Mouse (Mus musculus) limb, embryonic 11.5 days (tissue): Measurements from ENCODE around the gene AU022252. TPM values are rescaled to one million over a fixed set of nuclear protein-coding genes. Genes with fewer than 3 reads are reported as not detected.

ENCODE experiments used
- ATAC-seq: fragments of 200-750 bp; cut with Nextera tagmentation; 2 replicates; pipeline ENCODE4 v1.8.0; 2017; ENCODE audit warnings: low read depth; ENCODE audit not compliant: insufficient number of reproducible peaks, low FRiP score, low TSS enrichment
- DNase-seq: peaks from one replicate; pipeline ENCODE4 v3.0.0-alpha.2; 2015; ENCODE audit warnings: low spot score
- H3K27ac ChIP-seq: fragments of 300-500 bp; sonication (generic); replicated peaks from 2 replicates; pipeline ENCODE4 v1.5.1; 2014; ENCODE audit warnings: low read depth, mild to moderate bottlenecking, low read length
- H3K27me3 ChIP-seq: fragments of 300-500 bp; sonication (generic); 2 replicates; pipeline ENCODE4 v1.6.1; 2014; ENCODE audit warnings: mild to moderate bottlenecking, low read length, mixed read lengths; ENCODE audit not compliant: control insufficient read depth, insufficient read depth
- H3K36me3 ChIP-seq: fragments of 300-500 bp; sonication (generic); 2 replicates; pipeline ENCODE4 v1.6.1; 2014; ENCODE audit warnings: mild to moderate bottlenecking, low read length, moderate library complexity, mixed read lengths; ENCODE audit not compliant: control insufficient read depth, insufficient read depth
- H3K4me1 ChIP-seq: fragments of 300-500 bp; sonication (generic); 2 replicates; pipeline ENCODE4 v1.6.1; 2014; ENCODE audit warnings: low read length, mixed read lengths; ENCODE audit not compliant: control insufficient read depth, insufficient read depth
- H3K4me2 ChIP-seq: fragments of 300-500 bp; sonication (generic); 2 replicates; pipeline ENCODE4 v1.6.1; 2014; ENCODE audit warnings: low read depth, mild to moderate bottlenecking, moderate library complexity; ENCODE audit not compliant: severe bottlenecking
- H3K4me3 ChIP-seq: fragments of 300-500 bp; sonication (generic); 2 replicates; pipeline ENCODE4 v1.5.1; 2014; ENCODE audit warnings: low read depth, low read length
- H3K9ac ChIP-seq: fragments of 300-500 bp; sonication (generic); 2 replicates; pipeline ENCODE4 v1.6.1; 2014; ENCODE audit warnings: mild to moderate bottlenecking, low read length
- H3K9me3 ChIP-seq: fragments of 300-500 bp; sonication (generic); 2 replicates; pipeline ENCODE4 v1.6.1; 2016; ENCODE audit warnings: low read length; ENCODE audit not compliant: control insufficient read depth
- WGBS: fragments of 180-500 bp; shearing (Covaris S2); extraction: QIAGEN DNeasy Blood & Tissue Kit; methylation state at CpG from one replicate; pipeline ENCODE4 v1.1.7; 2014; 5-methylcytosine and 5-hydroxymethylcytosine counted together
- polyA plus RNA-seq: library from polyadenylated mRNA; unstranded; fragments of >200 nt; fragmentation: Nextera tagmentation; extraction: Ambion mirVana; gene quantifications from 2 replicates; pipeline ENCODE4 v1.2.1, GENCODE M21; 2014

The AU022252 gene
- polyA plus RNA-seq, 1 experiment from 2014 or later = 44.7 TPM

GRCm38 (mm10) chr4:119247462-119248235 lies 15.1 kb upstream of the AU022252 start:
- Histone ChIP-seq H3K27ac (no peak overlapping the region), H3K4me3 (no peak overlapping the region), H3K27me3 (no peaks in the 10 kb centered on the region), H3K4me1 (no peaks in the 10 kb centered on the region), H3K4me2 (no peak overlapping the region), H3K9me3 (no peaks in the 10 kb centered on the region), H3K36me3 (peaks cover 6% of the 10 kb centered on the region; the same call in 1 of the 2 replicates), H3K9ac (no peak overlapping the region)
- ATAC-seq (no peak), DNase-seq (peak; percentile 71)
- WGBS = 43% methylated on average over 12 of the region's 13 CpGs

GRCm38 (mm10) chr4:119246688-119247225 lies 14.2 kb upstream of the AU022252 start:
- Histone ChIP-seq H3K36me3 (peaks cover 8% of the 10 kb centered on the region), H3K4me3 (no peak overlapping the region), H3K4me2 (no peak overlapping the region), H3K4me1 (no peaks in the 10 kb centered on the region), H3K27me3 (no peaks in the 10 kb centered on the region), H3K9me3 (no peaks in the 10 kb centered on the region), H3K27ac (no peak overlapping the region), H3K9ac (no peak overlapping the region)
- ATAC-seq (no peak), DNase-seq (no peak)
- WGBS = 79% methylated on average over 14 of the region's 14 CpGs

DNA sequence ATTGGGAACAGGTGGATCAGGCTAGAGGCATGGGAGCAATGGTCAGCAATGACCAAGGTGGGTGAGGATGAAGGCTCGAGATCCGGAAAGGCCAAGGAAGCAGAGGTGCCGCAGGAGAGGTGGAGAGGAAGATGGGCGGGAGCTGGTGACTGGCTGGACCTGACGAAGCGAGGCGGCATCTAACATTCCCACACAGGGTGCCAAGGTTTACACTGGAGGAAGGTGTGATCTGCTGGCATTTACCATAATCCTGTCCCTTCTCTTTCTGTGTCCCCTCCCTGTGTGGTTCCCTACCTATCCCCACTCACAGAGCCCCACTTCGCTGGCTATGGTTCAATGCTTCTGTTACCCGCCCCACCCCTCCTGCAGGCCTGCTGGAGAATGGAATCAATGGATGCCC lies 13.4 kb upstream of the AU022252 start:
- Histone ChIP-seq H3K9me3 (no peaks in the 10 kb centered on the region), H3K4me2 (no peak overlapping the region), H3K27me3 (no peaks in the 10 kb centered on the region), H3K4me3 (no peak overlapping the region), H3K27ac (no peak overlapping the region), H3K36me3 (peaks cover 14% of the 10 kb centered on the region), H3K9ac (no peak overlapping the region), H3K4me1 (no peaks in the 10 kb centered on the region)
- WGBS = 85% methylated on average over 9 of the region's 9 CpGs
- DNase-seq (no peak), ATAC-seq (no peak)

- Histone ChIP-seq H3K27me3 (no peaks in the 10 kb centered on the region), H3K27ac (no peak overlapping the region), H3K9me3 (no peaks in the 10 kb centered on the region), H3K4me3 (no peak overlapping the region), H3K4me1 (no peaks in the 10 kb centered on the region), H3K9ac (no peak overlapping the region), H3K4me2 (no peak overlapping the region), H3K36me3 (peaks cover 14% of the 10 kb centered on the region)
- ATAC-seq = no peak
- 86% methylated on average over 7 of the region's 7 CpGs for WGBS
- DNase-seq = no peak
Measured at GRCm38 (mm10) chr4:119245556-119245955, 13.0 kb upstream of the AU022252 start.

DNA sequence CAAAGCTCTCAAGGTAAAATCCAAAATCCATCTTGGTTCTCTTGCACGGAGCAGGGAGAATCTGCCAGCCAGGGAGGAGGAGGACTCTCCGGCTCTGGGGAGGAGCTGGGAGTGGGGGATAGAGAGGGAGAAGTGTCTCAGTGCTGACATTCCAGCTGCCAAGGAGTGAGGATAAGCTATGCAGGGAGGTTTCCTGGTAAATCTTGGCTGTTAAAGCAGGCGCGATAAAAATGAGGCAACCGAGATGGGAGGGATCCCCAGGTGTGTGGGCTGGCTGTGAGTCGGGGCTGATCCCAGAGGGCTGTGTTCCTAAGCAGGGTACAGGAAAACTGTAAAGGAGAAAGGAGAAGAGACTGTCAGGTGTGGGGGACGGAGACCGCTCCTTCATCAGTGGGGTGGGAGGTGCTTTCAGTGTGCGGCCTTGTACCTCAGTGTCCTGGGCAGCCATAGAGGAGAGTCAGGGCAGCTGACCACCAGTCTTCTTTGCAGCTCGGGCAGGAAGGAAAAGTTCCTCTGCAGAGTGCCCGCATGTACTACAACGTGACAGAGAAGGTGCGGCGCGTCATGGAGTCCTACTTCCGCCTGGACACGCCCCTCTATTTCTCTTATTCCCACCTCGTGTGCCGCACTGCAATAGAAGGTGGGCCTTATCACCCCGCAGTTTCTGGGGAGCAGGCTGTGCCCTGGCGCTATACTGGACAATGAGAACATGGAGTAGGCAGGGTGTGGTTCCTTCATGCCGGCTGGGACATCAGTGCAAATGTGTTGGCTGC lies 12.1 kb upstream of the AU022252 start:
- DNase-seq (no peak), ATAC-seq (no peak)
- Histone ChIP-seq H3K36me3 (peaks cover 14% of the 10 kb centered on the region), H3K27ac (no peak overlapping the region), H3K9ac (no peak overlapping the region), H3K9me3 (no peaks in the 10 kb centered on the region), H3K4me3 (no peak overlapping the region), H3K27me3 (no peaks in the 10 kb centered on the region), H3K4me1 (no peaks in the 10 kb centered on the region), H3K4me2 (no peak overlapping the region)
- 80% methylated on average over 22 of the region's 22 CpGs for WGBS

DNA sequence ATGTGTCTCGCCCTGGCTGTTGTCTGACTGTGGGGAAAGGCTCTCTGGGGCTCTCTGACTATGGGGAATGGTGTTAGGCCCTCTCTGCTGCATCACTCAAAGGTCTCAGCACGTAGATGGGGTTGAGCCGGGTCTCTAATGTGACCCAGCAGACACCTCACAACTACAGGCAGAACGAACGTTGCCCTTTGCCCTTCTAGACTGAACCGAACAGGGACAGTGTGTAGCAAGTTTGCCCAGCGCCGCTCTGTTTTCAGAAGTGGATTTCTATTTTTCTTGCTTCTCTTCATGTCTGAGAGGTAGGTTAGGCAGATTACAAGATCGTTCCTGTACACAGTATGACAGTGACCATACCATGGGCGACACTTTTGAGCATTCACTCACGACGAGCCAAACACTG lies 10.1 kb upstream of the AU022252 start:
- Histone ChIP-seq H3K4me1 (no peaks in the 10 kb centered on the region), H3K4me2 (no peak overlapping the region), H3K36me3 (peaks cover 10% of the 10 kb centered on the region), H3K4me3 (no peak overlapping the region), H3K27me3 (no peaks in the 10 kb centered on the region), H3K9me3 (no peaks in the 10 kb centered on the region), H3K9ac (no peak overlapping the region), H3K27ac (no peak overlapping the region)
- DNase-seq (no peak), ATAC-seq (no peak)
- WGBS = 94% methylated on average over 12 of the region's 12 CpGs

GRCm38 (mm10) chr4:119241664-119242063 lies 9.2 kb upstream of the AU022252 start:
- Histone ChIP-seq H3K36me3 (peaks cover 10% of the 10 kb centered on the region), H3K4me2 (no peak overlapping the region), H3K4me3 (no peak overlapping the region), H3K4me1 (no peaks in the 10 kb centered on the region), H3K27me3 (no peaks in the 10 kb centered on the region), H3K27ac (no peak overlapping the region), H3K9ac (no peak overlapping the region), H3K9me3 (no peaks in the 10 kb centered on the region)
- no peak for ATAC-seq
- DNase-seq = no peak
- 89% methylated on average over 14 of the region's 14 CpGs for WGBS

DNA sequence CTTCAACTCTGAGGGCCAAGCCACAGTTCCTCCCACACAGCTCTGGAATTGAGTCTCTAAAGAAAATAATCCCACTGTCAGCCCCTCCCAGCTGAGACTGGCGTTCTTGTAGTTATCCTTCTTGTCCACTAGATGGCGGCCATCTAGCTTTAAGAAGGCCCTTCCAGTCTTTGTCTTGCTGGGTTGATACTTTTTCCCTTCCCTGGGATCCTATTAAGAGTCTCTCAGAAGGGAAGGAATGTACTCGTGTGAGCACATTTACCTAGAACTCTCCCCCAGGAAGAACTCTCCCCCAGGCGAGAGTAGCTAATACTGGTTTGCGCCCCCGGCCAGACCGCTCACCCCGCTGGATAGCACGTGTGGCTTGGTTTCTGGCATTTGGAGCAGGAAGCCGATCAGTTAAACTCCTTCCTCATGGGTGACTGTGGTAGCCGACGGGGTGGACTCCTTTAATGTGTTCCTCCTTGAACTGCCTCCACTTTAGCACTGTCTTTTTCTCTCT lies 6.7 kb upstream of the AU022252 start:
- H3K4me1 ChIP-seq = no peaks in the 10 kb centered on the region
- H3K27ac ChIP-seq = no peak overlapping the region
- H3K9ac ChIP-seq = 0 out of 2 replicates have a peak overlapping the region, but pooled peaks have one; percentile 19
- DNase-seq (peak; percentile 52), ATAC-seq (0 out of 2 replicates have a peak, but pooled peaks have one; percentile 32)
- H3K27me3 ChIP-seq = no peaks in the 10 kb centered on the region
- no peaks in the 10 kb centered on the region for H3K9me3 ChIP-seq
- H3K36me3 ChIP-seq = peaks cover 8% of the 10 kb centered on the region
- WGBS = 50% methylated on average over 12 of the region's 12 CpGs
- no peak overlapping the region for H3K4me3 ChIP-seq
- no peak overlapping the region for H3K4me2 ChIP-seq
